Mouse (Mus musculus): Measurements from ENCODE around the gene Gm9844. TPM values are rescaled to one million over a fixed set of nuclear protein-coding genes. Genes with fewer than 3 reads are reported as not detected.

Gene Gm9844
- polyA plus RNA-seq, 1 experiment from 2014 or later = 12.4 TPM

DNA sequence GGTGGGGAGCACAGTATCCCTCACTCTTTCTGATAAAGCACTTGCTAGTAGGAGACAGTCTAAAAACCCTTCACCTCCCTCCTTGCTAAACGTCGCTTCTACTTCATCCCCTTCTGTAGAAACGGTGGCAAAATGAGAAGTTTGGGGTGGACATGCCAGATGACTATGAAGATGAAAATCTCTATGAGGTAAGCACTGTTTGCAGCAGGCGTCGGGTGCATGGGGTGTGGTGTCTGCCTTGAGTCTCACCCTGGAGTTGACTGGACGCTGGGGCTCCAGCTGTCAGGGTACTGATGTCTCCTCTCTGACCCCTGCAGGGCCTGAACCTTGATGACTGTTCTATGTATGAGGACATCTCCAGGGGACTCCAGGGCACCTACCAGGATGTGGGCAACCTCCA, 39.1 kb downstream of the Gm9844 start:
- H3K4me3 ChIP-seq (ENCODE audit: low read depth, low read length) = no peak overlapping the region
- ATAC-seq (replicated peaks; ENCODE audit: insufficient number of reproducible peaks, low FRiP score, low TSS enrichment) = no peak
- 80% methylated on average over 6 of the region's 6 CpGs for WGBS (ENCODE audit: insufficient replicate concordance)
- no peaks in the 10 kb centered on the region for H3K36me3 ChIP-seq (ENCODE audit: control insufficient read depth, insufficient read depth, low read length)
- no peaks in the 10 kb centered on the region for H3K9me3 ChIP-seq (replicated peaks; ENCODE audit: control insufficient read depth, low read length)
- H3K27ac ChIP-seq (ENCODE audit: low read depth, low read length) = no peak overlapping the region
- H3K9ac ChIP-seq (ENCODE audit: low read depth, low read length) = no peak overlapping the region
- H3K4me1 ChIP-seq (ENCODE audit: control insufficient read depth, insufficient read depth, low read length) = peaks cover 21% of the 10 kb centered on the region
- H3K27me3 ChIP-seq (ENCODE audit: control insufficient read depth, insufficient read depth, low read length) = no peaks in the 10 kb centered on the region
- no peak overlapping the region for H3K4me2 ChIP-seq

DNA sequence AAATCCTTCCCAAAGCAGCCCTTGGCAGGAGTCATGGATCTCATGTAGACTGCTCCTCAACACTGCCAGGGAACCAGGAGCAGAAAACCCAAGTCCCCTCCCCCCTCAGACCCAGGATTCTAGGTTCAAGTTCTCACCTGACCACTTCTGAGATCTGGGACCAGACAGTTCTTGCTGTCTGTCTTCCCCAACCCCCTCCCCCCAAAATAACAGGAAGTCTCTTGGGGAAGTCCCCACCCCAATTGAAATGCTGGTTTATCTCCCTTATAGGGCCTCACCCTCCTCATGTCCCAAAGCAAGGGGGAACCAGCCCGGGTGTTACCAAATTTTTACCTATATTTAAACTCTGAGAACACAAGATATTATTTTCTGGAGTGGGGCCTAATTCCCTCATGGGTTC, 39.8 kb downstream of the Gm9844 start:
- Histone ChIP-seq H3K27me3 (ENCODE audit: control insufficient read depth, insufficient read depth, low read length) (no peaks in the 10 kb centered on the region), H3K9ac (ENCODE audit: low read depth, low read length) (no peak overlapping the region), H3K4me1 (ENCODE audit: control insufficient read depth, insufficient read depth, low read length) (peaks cover 28% of the 10 kb centered on the region), H3K4me2 (peak overlapping the region; percentile 75), H3K4me3 (ENCODE audit: low read depth, low read length) (no peak overlapping the region; the same call in 1 of the 2 replicates), H3K27ac (ENCODE audit: low read depth, low read length) (peak overlapping the region; percentile 91; the same call in 1 of the 2 replicates), H3K9me3 (replicated peaks; ENCODE audit: control insufficient read depth, low read length) (no peaks in the 10 kb centered on the region), H3K36me3 (ENCODE audit: control insufficient read depth, insufficient read depth, low read length) (no peaks in the 10 kb centered on the region)
- no peak for ATAC-seq (replicated peaks; ENCODE audit: insufficient number of reproducible peaks, low FRiP score, low TSS enrichment)
- WGBS (ENCODE audit: insufficient replicate concordance) = 43% methylated on average over 1 of the region's 1 CpGs

DNA sequence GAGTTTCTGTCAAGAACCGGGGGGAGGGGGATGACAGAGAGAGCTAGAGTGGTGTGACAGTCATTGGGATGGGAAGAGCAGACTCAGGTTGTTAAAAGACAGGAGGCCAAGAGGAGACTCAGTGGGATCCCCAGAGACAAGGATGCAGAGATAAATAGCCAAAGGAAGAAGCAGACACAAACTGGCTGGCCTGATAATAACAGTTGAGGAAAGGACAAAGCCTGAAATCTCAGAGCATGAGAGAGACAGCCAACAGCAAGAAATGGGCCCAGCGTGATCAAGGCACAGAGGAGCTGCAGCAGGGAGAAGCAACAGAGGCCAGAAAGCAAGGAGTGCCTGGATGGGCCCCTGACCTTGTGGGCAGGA, 40.2 kb downstream of the Gm9844 start:
- no peaks in the 10 kb centered on the region for H3K27me3 ChIP-seq (ENCODE audit: control insufficient read depth, insufficient read depth, low read length)
- H3K9ac ChIP-seq (ENCODE audit: low read depth, low read length) = peak overlapping the region; percentile 86
- H3K4me2 ChIP-seq = peak overlapping the region; percentile 75
- H3K4me1 ChIP-seq (ENCODE audit: control insufficient read depth, insufficient read depth, low read length) = peaks cover 32% of the 10 kb centered on the region
- peak overlapping the region; percentile 77 for H3K4me3 ChIP-seq (ENCODE audit: low read depth, low read length)
- 44% methylated on average over 2 of the region's 2 CpGs for WGBS (ENCODE audit: insufficient replicate concordance)
- no peaks in the 10 kb centered on the region for H3K36me3 ChIP-seq (ENCODE audit: control insufficient read depth, insufficient read depth, low read length)
- no peak for ATAC-seq (replicated peaks; ENCODE audit: insufficient number of reproducible peaks, low FRiP score, low TSS enrichment)
- no peaks in the 10 kb centered on the region for H3K9me3 ChIP-seq (replicated peaks; ENCODE audit: control insufficient read depth, low read length)
- peak overlapping the region; percentile 91 for H3K27ac ChIP-seq (ENCODE audit: low read depth, low read length)

DNA sequence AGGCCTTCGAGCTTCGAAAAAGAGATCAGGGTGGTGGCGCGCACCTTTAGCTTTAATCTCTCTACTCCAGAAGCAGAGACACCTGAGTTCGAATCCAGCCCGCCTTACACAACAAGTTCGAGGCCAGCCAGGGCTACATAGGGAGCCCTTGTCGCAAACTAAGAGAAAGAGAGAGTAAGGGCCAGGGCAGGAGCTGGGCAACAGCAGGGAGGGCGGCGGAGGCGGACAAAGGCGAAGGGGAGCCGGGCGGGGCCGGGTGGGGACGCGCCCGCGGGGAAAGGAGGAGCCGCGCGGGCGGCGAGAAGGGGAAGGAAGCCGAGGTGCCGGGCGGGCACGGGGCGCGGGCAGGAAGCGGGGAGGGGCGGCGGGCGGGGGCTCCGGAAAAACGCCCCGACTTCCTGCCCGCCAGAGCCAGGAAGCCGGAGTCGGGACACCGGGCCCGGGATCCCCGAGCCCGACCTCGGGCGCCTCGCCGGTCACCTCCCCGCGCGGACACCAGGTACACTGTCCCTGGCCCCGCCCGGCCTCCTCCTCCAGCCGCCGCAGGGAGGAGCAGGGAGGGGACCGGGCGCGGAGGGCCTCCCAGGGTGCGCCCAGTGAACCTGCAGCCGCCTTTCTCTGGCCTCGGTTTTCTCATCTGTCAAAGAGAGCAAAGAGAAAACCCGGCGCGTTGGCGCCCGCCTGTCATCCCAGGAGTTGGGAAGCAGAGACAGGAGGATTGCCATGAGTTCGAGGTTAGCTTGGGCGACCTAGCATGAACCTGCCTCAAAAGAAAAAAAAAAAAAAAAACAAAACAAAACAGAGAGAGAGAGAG, 40.8 kb downstream of the Gm9844 start, which contains the start of gene Arhgef1:
Gene Arhgef1 (plus strand): TSS at position 283 of the 814 bp plus-strand sequence.
- WGBS (ENCODE audit: insufficient replicate concordance) = 5% methylated on average over 48 of the region's 68 CpGs
- H3K4me3 ChIP-seq (ENCODE audit: low read depth, low read length) = peak within 1 kb of the TSS; percentile 77
- peak; percentile 41 for ATAC-seq (replicated peaks; ENCODE audit: insufficient number of reproducible peaks, low FRiP score, low TSS enrichment)
- no peaks in the 10 kb centered on the region for H3K36me3 ChIP-seq (ENCODE audit: control insufficient read depth, insufficient read depth, low read length)
- peak within 1 kb of the TSS; percentile 75 for H3K4me2 ChIP-seq
- H3K4me1 ChIP-seq (ENCODE audit: control insufficient read depth, insufficient read depth, low read length) = peaks cover 37% of the 10 kb centered on the region
- H3K9ac ChIP-seq (ENCODE audit: low read depth, low read length) = peak within 1 kb of the TSS; percentile 86
- no peaks in the 10 kb centered on the region for H3K27me3 ChIP-seq (ENCODE audit: control insufficient read depth, insufficient read depth, low read length)
- no peaks in the 10 kb centered on the region for H3K9me3 ChIP-seq (replicated peaks; ENCODE audit: control insufficient read depth, low read length)
- peak within 1 kb of the TSS; percentile 91 for H3K27ac ChIP-seq (ENCODE audit: low read depth, low read length)

DNA sequence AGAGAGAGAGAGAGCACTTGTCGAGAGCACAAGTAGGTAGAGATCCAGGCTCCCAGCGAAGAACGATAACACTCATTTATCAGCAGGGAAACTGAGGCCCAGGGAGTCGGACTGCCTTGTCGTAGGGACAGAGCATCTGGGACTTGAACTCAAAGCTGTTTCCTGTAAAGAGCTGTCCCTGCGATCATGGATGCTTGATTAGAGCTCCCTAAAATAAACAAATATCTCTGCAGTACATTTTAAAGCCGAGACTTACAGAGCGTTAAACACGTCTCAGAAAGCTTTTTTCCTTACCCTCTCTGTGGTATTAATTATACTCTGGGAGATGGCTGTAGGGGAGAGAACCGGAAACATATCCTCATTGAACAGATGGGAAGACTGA, 41.4 kb downstream of the Gm9844 start:
- no peaks in the 10 kb centered on the region for H3K9me3 ChIP-seq (replicated peaks; ENCODE audit: control insufficient read depth, low read length)
- H3K4me1 ChIP-seq (ENCODE audit: control insufficient read depth, insufficient read depth, low read length) = peaks cover 37% of the 10 kb centered on the region
- no peaks in the 10 kb centered on the region for H3K36me3 ChIP-seq (ENCODE audit: control insufficient read depth, insufficient read depth, low read length)
- H3K27me3 ChIP-seq (ENCODE audit: control insufficient read depth, insufficient read depth, low read length) = no peaks in the 10 kb centered on the region
- H3K9ac ChIP-seq (ENCODE audit: low read depth, low read length) = peak overlapping the region; percentile 86
- ATAC-seq (replicated peaks; ENCODE audit: insufficient number of reproducible peaks, low FRiP score, low TSS enrichment) = no peak
- WGBS (ENCODE audit: insufficient replicate concordance) = 29% methylated on average over 10 of the region's 10 CpGs
- peak overlapping the region; percentile 77 for H3K4me3 ChIP-seq (ENCODE audit: low read depth, low read length)
- H3K27ac ChIP-seq (ENCODE audit: low read depth, low read length) = peak overlapping the region; percentile 91
- peak overlapping the region; percentile 75 for H3K4me2 ChIP-seq

DNA sequence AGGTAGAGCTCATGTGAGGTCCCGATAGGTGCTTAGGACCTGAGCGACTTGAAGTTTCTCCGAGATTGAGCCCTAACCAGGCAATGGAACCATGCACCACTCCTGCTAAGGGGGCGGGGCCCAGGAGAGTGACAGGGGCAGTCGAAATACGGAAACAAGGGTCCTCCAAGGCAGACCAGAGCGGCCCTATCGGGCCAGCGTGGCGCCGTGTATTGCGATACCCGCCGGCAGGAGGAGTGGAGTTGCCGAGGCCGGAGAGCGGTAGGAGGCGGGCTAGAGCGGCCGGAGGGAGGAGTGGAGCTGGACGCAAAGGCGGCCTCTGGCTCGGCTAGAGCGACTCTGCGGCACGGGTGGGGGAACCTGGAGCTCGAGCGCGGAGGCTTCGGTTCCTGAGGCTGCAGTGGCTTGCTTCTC, 42.1 kb downstream of the Gm9844 start:
- H3K4me1 ChIP-seq (ENCODE audit: control insufficient read depth, insufficient read depth, low read length) = peaks cover 37% of the 10 kb centered on the region
- H3K9ac ChIP-seq (ENCODE audit: low read depth, low read length) = peak overlapping the region; percentile 86
- H3K27ac ChIP-seq (ENCODE audit: low read depth, low read length) = peak overlapping the region; percentile 62
- peak; percentile 93 for ATAC-seq (replicated peaks; ENCODE audit: insufficient number of reproducible peaks, low FRiP score, low TSS enrichment)
- peak overlapping the region; percentile 75 for H3K4me2 ChIP-seq
- under 1% methylated on average over 30 of the region's 30 CpGs for WGBS (ENCODE audit: insufficient replicate concordance)
- H3K27me3 ChIP-seq (ENCODE audit: control insufficient read depth, insufficient read depth, low read length) = no peaks in the 10 kb centered on the region
- peak overlapping the region; percentile 77 for H3K4me3 ChIP-seq (ENCODE audit: low read depth, low read length)
- no peaks in the 10 kb centered on the region for H3K9me3 ChIP-seq (replicated peaks; ENCODE audit: control insufficient read depth, low read length)
- H3K36me3 ChIP-seq (ENCODE audit: control insufficient read depth, insufficient read depth, low read length) = no peaks in the 10 kb centered on the region

DNA sequence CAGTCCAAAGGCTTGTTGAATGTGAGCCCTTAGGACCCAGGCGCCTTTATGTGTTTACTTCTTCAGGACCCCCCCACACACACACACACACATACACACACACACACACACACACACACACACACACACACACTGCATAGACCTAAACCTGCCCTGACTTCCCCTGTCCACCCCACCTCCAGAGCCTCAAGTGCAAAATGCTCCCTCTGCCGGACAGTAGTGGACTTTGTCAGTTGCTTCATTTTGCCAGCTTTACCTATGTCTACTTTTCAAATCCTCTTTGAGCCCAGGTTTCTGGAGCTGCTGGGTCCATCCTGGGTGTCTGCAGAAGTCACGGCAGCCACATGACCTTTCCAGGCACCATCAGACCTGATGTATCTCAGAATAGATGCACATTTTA, 42.9 kb downstream of the Gm9844 start:
- no peaks in the 10 kb centered on the region for H3K36me3 ChIP-seq (ENCODE audit: control insufficient read depth, insufficient read depth, low read length)
- peak overlapping the region; percentile 75 for H3K4me2 ChIP-seq
- no peaks in the 10 kb centered on the region for H3K27me3 ChIP-seq (ENCODE audit: control insufficient read depth, insufficient read depth, low read length)
- H3K9me3 ChIP-seq (replicated peaks; ENCODE audit: control insufficient read depth, low read length) = no peaks in the 10 kb centered on the region
- H3K27ac ChIP-seq (ENCODE audit: low read depth, low read length) = peak overlapping the region; percentile 62
- 9% methylated on average over 3 of the region's 3 CpGs for WGBS (ENCODE audit: insufficient replicate concordance)
- ATAC-seq (replicated peaks; ENCODE audit: insufficient number of reproducible peaks, low FRiP score, low TSS enrichment) = no peak
- peak overlapping the region; percentile 79 for H3K9ac ChIP-seq (ENCODE audit: low read depth, low read length)
- H3K4me1 ChIP-seq (ENCODE audit: control insufficient read depth, insufficient read depth, low read length) = peaks cover 37% of the 10 kb centered on the region
- H3K4me3 ChIP-seq (ENCODE audit: low read depth, low read length) = peak overlapping the region; percentile 77

DNA sequence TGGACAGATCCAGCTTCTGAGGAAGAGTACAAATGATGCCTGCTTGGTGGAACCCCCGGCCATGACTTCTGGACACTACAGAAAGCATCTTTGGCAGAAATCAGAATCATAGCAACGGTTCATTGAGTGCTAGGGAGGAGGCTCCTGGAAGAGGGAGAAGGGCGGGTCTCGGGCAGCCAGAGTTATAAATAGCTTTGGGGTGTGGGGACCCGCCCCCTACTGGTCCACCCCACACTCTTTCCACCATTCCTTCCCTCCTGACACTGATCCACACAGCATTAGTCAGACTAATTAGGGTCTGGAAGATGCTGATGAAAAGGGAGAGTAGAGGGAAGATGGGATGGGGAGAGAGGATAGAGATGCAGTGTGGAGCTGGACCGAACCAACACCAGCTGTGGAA, 44.5 kb downstream of the Gm9844 start:
- WGBS (ENCODE audit: insufficient replicate concordance) = 18% methylated on average over 6 of the region's 6 CpGs
- Histone ChIP-seq H3K9ac (ENCODE audit: low read depth, low read length) (no peak overlapping the region), H3K4me3 (ENCODE audit: low read depth, low read length) (no peak overlapping the region), H3K27ac (ENCODE audit: low read depth, low read length) (no peak overlapping the region), H3K4me2 (peak overlapping the region; percentile 15), H3K9me3 (replicated peaks; ENCODE audit: control insufficient read depth, low read length) (no peaks in the 10 kb centered on the region), H3K4me1 (ENCODE audit: control insufficient read depth, insufficient read depth, low read length) (peaks cover 37% of the 10 kb centered on the region), H3K36me3 (ENCODE audit: control insufficient read depth, insufficient read depth, low read length) (no peaks in the 10 kb centered on the region), H3K27me3 (ENCODE audit: control insufficient read depth, insufficient read depth, low read length) (no peaks in the 10 kb centered on the region)
- ATAC-seq (replicated peaks; ENCODE audit: insufficient number of reproducible peaks, low FRiP score, low TSS enrichment) = no peak
